In genomic region chr5:27906550-27906949, GRCm38 (mm10) we compare ENCODE assay signal across 25 mouse cellular contexts.
DNase-seq lines count a peak whose midpoint lies in the region; ATAC-seq lines count a peak whose summit lies in the region.
"Had no signal": no experiment of that assay in that cellular context is flagged by ENCODE, and none has a peak within 500 bp of the region (broad histone marks: within the 10 kb centered on the region; RNA-seq: fewer than 3 reads in every experiment).

No protein-coding gene starts in this region.

- peaks cover 4% of the 10 kb centered on the region; the same call in 1 of the 2 replicates for H3K9me3 ChIP-seq in hindbrain, embryonic 12.5 days (replicated peaks)
- H3K9me3 ChIP-seq: embryonic facial prominence, embryonic 10.5 days; G1E; hindbrain, embryonic 13.5 days; neural tube, embryonic 15.5 days had no signal

- DNase-seq in layer of hippocampus, adult 8-10 months (ENCODE audit: low spot score in 2 of 2): peak; percentile 5 to 9
- DNase-seq in layer of hippocampus, postnatal 25 days (ENCODE audit: extremely low spot score in 1 of 2, low spot score in 1 of 2): no peak
- peak; percentile 53 to 80 for DNase-seq in left cerebral cortex, adult 18-20 months (ENCODE audit: low spot score in 2 of 2)
- peak; percentile 29 to 39 for DNase-seq in right cerebral cortex, postnatal 10 days (ENCODE audit: low spot score in 2 of 2)
- DNase-seq in kidney, adult 9 months: no peak
- DNase-seq in embryo, embryonic 10 days (ENCODE audit: low spot score): no peak
- DNase-seq: adrenal gland, postnatal 14 days; cerebellum, adult 2 months; gastrocnemius, postnatal 36 days; kidney, adult 2 months; kidney, postnatal 14 days; liver; liver, postnatal 0 days; lung, postnatal 10 days; thymus, adult 18-20 months had no signal

- no peak overlapping the region for H3K27ac ChIP-seq in hindbrain, embryonic 12.5 days
- H3K27ac ChIP-seq: embryonic facial prominence, embryonic 10.5 days; hindbrain, embryonic 13.5 days; midbrain, embryonic 13.5 days; neural tube, embryonic 15.5 days had no signal

- no peak overlapping the region for H3K9ac ChIP-seq in hindbrain, embryonic 12.5 days
- H3K9ac ChIP-seq: hindbrain, embryonic 13.5 days; liver, postnatal 0 days; midbrain, embryonic 13.5 days; neural tube, embryonic 15.5 days had no signal

- H3K4me3 ChIP-seq in hindbrain, embryonic 12.5 days: no peak overlapping the region
- H3K4me3 ChIP-seq: embryonic facial prominence, embryonic 10.5 days; hindbrain, embryonic 13.5 days; midbrain, embryonic 13.5 days; myocyte; neural tube, embryonic 15.5 days had no signal

- H3K27me3 ChIP-seq in hindbrain, embryonic 12.5 days: no peaks in the 10 kb centered on the region
- H3K27me3 ChIP-seq: hindbrain, embryonic 13.5 days; midbrain, embryonic 13.5 days; neural tube, embryonic 15.5 days had no signal

- WGBS in hindbrain, embryonic 12.5 days: 88% methylated on average over 1 of the region's 1 CpGs

- ATAC-seq in frontal cortex, adult (ENCODE audit: low TSS enrichment): peak; percentile 100
- no peak for ATAC-seq in hindbrain, embryonic 12.5 days (ENCODE audit: low FRiP score)
- ATAC-seq: activated CD4-positive, CD25-positive, alpha-beta regulatory T cell, adult 4 months; inflammation-experienced regulatory T-cells, adult 6 months; liver, postnatal 0 days; midbrain, embryonic 13.5 days had no signal

- no peaks in the 10 kb centered on the region for H3K4me1 ChIP-seq in hindbrain, embryonic 12.5 days
- H3K4me1 ChIP-seq: embryonic facial prominence, embryonic 10.5 days; hindbrain, embryonic 13.5 days; midbrain, embryonic 13.5 days; neural tube, embryonic 15.5 days had no signal

- no peaks in the 10 kb centered on the region for H3K36me3 ChIP-seq in hindbrain, embryonic 12.5 days
- H3K36me3 ChIP-seq: embryonic facial prominence, embryonic 10.5 days; G1E; hindbrain, embryonic 13.5 days; midbrain, embryonic 13.5 days; neural tube, embryonic 15.5 days had no signal

- H3K4me2 ChIP-seq in hindbrain, embryonic 12.5 days (replicated peaks): no peak overlapping the region
- H3K4me2 ChIP-seq: hindbrain, embryonic 13.5 days; midbrain, embryonic 13.5 days; neural tube, embryonic 15.5 days had no signal

Comparison
In these comparisons a context has a peak if more than half of its experiments do, and no peak if none do; other contexts are left out.
1. DNase-seq: peak in layer of hippocampus, adult 8-10 months (2 of 2), left cerebral cortex, adult 18-20 months (2 of 2) and right cerebral cortex, postnatal 10 days (2 of 2); none in layer of hippocampus, postnatal 25 days (0 of 2), kidney, adult 9 months (single experiment) and embryo, embryonic 10 days (single experiment).